Mouse (Mus musculus): ENCODE data around the gene D7Ertd443e. TPM values are rescaled to one million over a fixed set of nuclear protein-coding genes. Genes with fewer than 3 reads are reported as not detected.

The D7Ertd443e gene
- total and polyA plus RNA-seq, 2 experiments from 2014 or later, result 0.35 to 0.38 TPM

- H3K27me3 ChIP-seq (ENCODE audit: insufficient read depth, low read length), result no peaks in the 10 kb centered on the region
- no peak overlapping the region for H3K27ac ChIP-seq (ENCODE audit: low read depth, low read length)
- no peaks in the 10 kb centered on the region for H3K36me3 ChIP-seq (ENCODE audit: insufficient read depth, low read length)
- H3K4me1 ChIP-seq (ENCODE audit: insufficient read depth, low read length), result no peaks in the 10 kb centered on the region
- DNase-seq (ENCODE audit: low spot score) (peak; percentile 34), ATAC-seq (ENCODE audit: low FRiP score) (no peak)
- TF ChIP-seq CTCF (IDR thresholded peaks at IDR 0.05), result no peak
- 63% methylated on average over 4 of the region's 4 CpGs for WGBS
- H3K4me2 ChIP-seq (ENCODE audit: low read depth, low read length, poor library complexity, severe bottlenecking), result no peak overlapping the region
- no peaks in the 10 kb centered on the region for H3K9me3 ChIP-seq (ENCODE audit: low read length)
- H3K4me3 ChIP-seq (ENCODE audit: low read depth, low read length), result no peak overlapping the region
- no peak overlapping the region for H3K9ac ChIP-seq (replicated peaks; ENCODE audit: low read length, poor library complexity, severe bottlenecking)
Observed at GRCm38 (mm10) chr7:134261003-134261701, 124.3 kb downstream of the D7Ertd443e start.

GRCm38 (mm10) chr7:134250273-134250870 is 135.1 kb downstream of the D7Ertd443e start:
- Histone ChIP-seq H3K27me3 (ENCODE audit: insufficient read depth, low read length) (no peaks in the 10 kb centered on the region), H3K27ac (ENCODE audit: low read depth, low read length) (no peak overlapping the region), H3K4me3 (ENCODE audit: low read depth, low read length) (no peak overlapping the region), H3K9ac (replicated peaks; ENCODE audit: low read length, poor library complexity, severe bottlenecking) (no peak overlapping the region), H3K4me1 (ENCODE audit: insufficient read depth, low read length) (no peaks in the 10 kb centered on the region), H3K36me3 (ENCODE audit: insufficient read depth, low read length) (no peaks in the 10 kb centered on the region), H3K9me3 (ENCODE audit: low read length) (no peaks in the 10 kb centered on the region), H3K4me2 (ENCODE audit: low read depth, low read length, poor library complexity, severe bottlenecking) (no peak overlapping the region)
- TF ChIP-seq CTCF (IDR thresholded peaks at IDR 0.05), result no peak
- ATAC-seq (ENCODE audit: low FRiP score) (no peak), DNase-seq (ENCODE audit: low spot score) (no peak)
- WGBS, result 86% methylated on average over 7 of the region's 7 CpGs

GRCm38 (mm10) chr7:134248041-134248440 is 137.4 kb downstream of the D7Ertd443e start:
- H3K9me3 ChIP-seq (ENCODE audit: low read length), result no peaks in the 10 kb centered on the region
- H3K27me3 ChIP-seq (ENCODE audit: insufficient read depth, low read length), result no peaks in the 10 kb centered on the region
- no peak overlapping the region for H3K27ac ChIP-seq (ENCODE audit: low read depth, low read length)
- 94% methylated on average over 2 of the region's 2 CpGs for WGBS
- no peak overlapping the region for H3K4me2 ChIP-seq (ENCODE audit: low read depth, low read length, poor library complexity, severe bottlenecking)
- DNase-seq (ENCODE audit: low spot score), result no peak
- no peak overlapping the region for H3K9ac ChIP-seq (replicated peaks; ENCODE audit: low read length, poor library complexity, severe bottlenecking)
- ATAC-seq (ENCODE audit: low FRiP score), result no peak
- H3K36me3 ChIP-seq (ENCODE audit: insufficient read depth, low read length), result no peaks in the 10 kb centered on the region
- no peak overlapping the region for H3K4me3 ChIP-seq (ENCODE audit: low read depth, low read length)
- no peak for TF ChIP-seq CTCF (IDR thresholded peaks at IDR 0.05)
- H3K4me1 ChIP-seq (ENCODE audit: insufficient read depth, low read length), result no peaks in the 10 kb centered on the region

- 20% methylated on average over 5 of the region's 5 CpGs for WGBS
- H3K4me1 ChIP-seq (ENCODE audit: insufficient read depth, low read length), result no peaks in the 10 kb centered on the region
- H3K9me3 ChIP-seq (ENCODE audit: low read length), result no peaks in the 10 kb centered on the region
- no peaks in the 10 kb centered on the region for H3K27me3 ChIP-seq (ENCODE audit: insufficient read depth, low read length)
- ATAC-seq (ENCODE audit: low FRiP score), result no peak
- H3K4me2 ChIP-seq (ENCODE audit: low read depth, low read length, poor library complexity, severe bottlenecking), result no peak overlapping the region
- no peak overlapping the region for H3K9ac ChIP-seq (replicated peaks; ENCODE audit: low read length, poor library complexity, severe bottlenecking)
- no peaks in the 10 kb centered on the region for H3K36me3 ChIP-seq (ENCODE audit: insufficient read depth, low read length)
- TF ChIP-seq CTCF (IDR thresholded peaks at IDR 0.05), result no peak
- no peak overlapping the region for H3K4me3 ChIP-seq (ENCODE audit: low read depth, low read length)
- DNase-seq (ENCODE audit: low spot score), result no peak
- H3K27ac ChIP-seq (ENCODE audit: low read depth, low read length), result no peak overlapping the region
Observed at GRCm38 (mm10) chr7:134246624-134247023, 138.8 kb downstream of the D7Ertd443e start.

- ATAC-seq (ENCODE audit: low FRiP score) (no peak), DNase-seq (ENCODE audit: low spot score) (no peak)
- H3K27me3 ChIP-seq (ENCODE audit: insufficient read depth, low read length), result no peaks in the 10 kb centered on the region
- 93% methylated on average over 1 of the region's 1 CpGs for WGBS
- no peaks in the 10 kb centered on the region for H3K9me3 ChIP-seq (ENCODE audit: low read length)
- no peak for TF ChIP-seq CTCF (IDR thresholded peaks at IDR 0.05)
- H3K36me3 ChIP-seq (ENCODE audit: insufficient read depth, low read length), result no peaks in the 10 kb centered on the region
- H3K4me2 ChIP-seq (ENCODE audit: low read depth, low read length, poor library complexity, severe bottlenecking), result no peak overlapping the region
- H3K27ac ChIP-seq (ENCODE audit: low read depth, low read length), result no peak overlapping the region
- no peak overlapping the region for H3K4me3 ChIP-seq (ENCODE audit: low read depth, low read length)
- no peaks in the 10 kb centered on the region for H3K4me1 ChIP-seq (ENCODE audit: insufficient read depth, low read length)
- no peak overlapping the region for H3K9ac ChIP-seq (replicated peaks; ENCODE audit: low read length, poor library complexity, severe bottlenecking)
Observed at GRCm38 (mm10) chr7:134242773-134243172, 142.7 kb downstream of the D7Ertd443e start.

- no peak overlapping the region for H3K27ac ChIP-seq (ENCODE audit: low read depth, low read length)
- H3K4me1 ChIP-seq (ENCODE audit: insufficient read depth, low read length), result no peaks in the 10 kb centered on the region
- ATAC-seq (ENCODE audit: low FRiP score) (no peak), DNase-seq (ENCODE audit: low spot score) (no peak)
- H3K36me3 ChIP-seq (ENCODE audit: insufficient read depth, low read length), result no peaks in the 10 kb centered on the region
- H3K27me3 ChIP-seq (ENCODE audit: insufficient read depth, low read length), result no peaks in the 10 kb centered on the region
- no peak overlapping the region for H3K4me3 ChIP-seq (ENCODE audit: low read depth, low read length)
- H3K9ac ChIP-seq (replicated peaks; ENCODE audit: low read length, poor library complexity, severe bottlenecking), result no peak overlapping the region
- WGBS, result 82% methylated on average over 4 of the region's 4 CpGs
- TF ChIP-seq CTCF (IDR thresholded peaks at IDR 0.05), result no peak
- H3K4me2 ChIP-seq (ENCODE audit: low read depth, low read length, poor library complexity, severe bottlenecking), result no peak overlapping the region
- H3K9me3 ChIP-seq (ENCODE audit: low read length), result no peaks in the 10 kb centered on the region
Observed at GRCm38 (mm10) chr7:134241212-134241611, 144.2 kb downstream of the D7Ertd443e start.
